Mouse (Mus musculus) frontal cortex, adult (tissue): Measurements from ENCODE around the gene Ezr.
"Not testable (repeated sequence)": the region's sequence is repeated elsewhere in the genome, so short reads cannot be mapped to it uniquely, and the experiment has no call there.

Source experiments
- ATAC-seq: cut with Nextera tagmentation; 2 replicates; pipeline ENCODE4 v1.9.2; 2017; ENCODE audit warnings: mild to moderate bottlenecking, moderate library complexity, mixed read lengths; ENCODE audit not compliant: low TSS enrichment

Gene Ezr

DNA sequence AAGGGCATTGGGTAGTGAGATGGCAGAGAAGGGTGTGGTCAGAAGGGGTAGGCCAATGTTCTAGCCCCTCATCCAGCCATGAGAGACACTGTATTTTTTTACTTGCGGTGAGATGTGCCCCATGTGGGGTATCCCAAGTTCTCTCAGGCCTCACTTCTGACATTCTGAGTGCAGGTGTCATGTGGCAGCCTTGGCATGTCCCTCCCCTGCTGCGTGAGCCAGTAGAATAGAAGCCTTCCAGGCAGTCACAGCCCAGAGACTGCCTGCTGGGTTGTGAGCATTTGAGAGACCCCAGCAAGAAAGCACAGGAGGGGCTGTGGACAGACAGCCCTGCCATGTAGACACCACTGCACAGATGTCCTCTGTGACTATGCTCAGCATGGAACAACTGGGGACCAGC, 74.4 kb downstream of the Ezr start:
- ATAC-seq, result not testable (repeated sequence)

DNA sequence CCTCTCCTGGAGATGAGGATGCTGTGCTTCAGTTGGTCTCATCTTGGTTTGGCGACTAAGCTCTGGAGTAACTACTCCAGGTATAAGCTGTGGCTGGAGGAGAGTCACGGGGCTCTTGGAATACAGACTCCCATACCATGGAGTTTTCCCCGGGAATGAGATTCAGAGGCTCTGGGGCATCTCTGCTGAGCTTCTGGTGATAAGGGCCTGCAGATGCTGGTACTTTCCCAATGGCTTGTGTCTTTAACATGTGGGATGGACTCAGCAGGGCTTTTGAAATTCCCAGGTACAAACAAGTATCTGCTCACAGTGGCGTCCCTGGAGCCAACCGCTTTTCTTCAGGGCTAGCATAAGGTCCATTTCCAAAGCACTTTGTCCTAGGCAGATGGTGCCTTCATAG, 75.2 kb downstream of the Ezr start:
- not testable (repeated sequence) for ATAC-seq

GRCm38 (mm10) chr17:6706448-6706847, 76.1 kb downstream of the Ezr start:
- ATAC-seq, result not testable (repeated sequence)

DNA sequence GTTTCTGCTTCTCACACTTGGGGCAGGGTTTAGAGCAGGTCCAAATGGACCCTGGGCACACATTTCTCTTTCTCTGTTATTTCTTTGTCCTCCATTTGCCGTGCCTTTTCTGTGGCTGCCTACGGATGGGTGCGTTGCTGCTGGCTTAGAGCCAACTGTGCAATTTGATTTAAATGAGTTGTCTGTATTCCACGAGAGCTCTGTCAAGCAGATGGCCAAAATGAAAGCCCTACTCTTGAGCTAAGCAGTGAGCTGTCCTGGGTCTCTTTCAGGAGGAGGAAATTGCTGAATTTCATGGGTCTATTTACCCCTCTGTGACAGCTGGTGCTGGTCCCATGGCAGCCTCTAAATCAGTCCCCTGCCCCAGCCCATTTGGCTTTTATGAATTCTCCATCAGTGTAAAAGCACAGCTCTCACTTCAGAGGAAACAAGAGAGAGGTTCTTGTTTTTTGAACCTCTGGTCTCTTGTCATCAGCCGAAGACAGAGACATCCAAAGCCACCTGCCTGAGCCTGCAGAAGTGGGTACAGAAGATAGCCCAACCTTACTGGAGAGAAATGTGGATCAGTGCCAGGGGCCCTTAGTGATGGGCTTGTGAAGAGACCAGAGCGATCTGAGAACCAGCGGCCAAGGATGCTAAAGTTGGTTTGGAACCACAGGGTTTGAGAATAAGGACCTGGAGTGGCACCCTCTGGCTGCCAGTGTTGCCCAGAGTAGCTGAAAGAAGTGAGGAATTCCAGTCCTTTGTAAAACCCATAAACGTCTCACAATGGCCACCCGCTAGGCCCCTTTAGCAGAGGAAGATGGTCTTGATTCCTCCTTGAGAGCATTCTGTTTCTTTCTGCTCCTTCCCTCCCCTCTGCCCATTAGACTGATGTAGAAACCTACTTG, 79.0 kb downstream of the Ezr start:
- not testable (repeated sequence) for ATAC-seq

DNA sequence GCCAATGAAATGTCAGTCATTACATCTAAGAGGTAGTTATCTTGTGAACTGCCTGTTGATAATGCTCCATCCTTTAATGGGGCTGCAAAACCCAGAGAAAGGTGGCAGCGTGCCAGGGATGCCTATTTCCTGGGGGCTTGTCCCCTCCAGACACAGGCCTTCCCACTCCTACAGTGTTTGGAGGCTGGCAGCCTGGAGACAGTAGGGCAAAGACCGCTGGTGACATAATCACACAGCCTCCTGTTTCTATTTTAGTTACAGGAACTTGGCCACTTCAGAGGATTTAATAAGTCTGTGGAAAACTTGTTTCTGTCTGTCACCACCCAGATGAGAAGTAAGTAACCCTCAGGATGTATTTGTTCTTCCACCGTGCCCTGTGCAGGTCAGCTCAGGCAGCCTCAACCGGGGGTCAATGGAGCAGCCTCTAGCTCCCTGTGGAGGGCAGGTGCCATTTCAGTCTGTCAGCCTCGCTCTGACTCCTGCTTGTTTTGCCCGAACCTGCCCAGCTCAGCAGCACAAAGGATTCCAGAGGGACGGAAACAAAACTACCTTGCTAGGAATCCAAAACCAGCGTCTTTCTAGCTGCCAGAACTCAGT, 79.9 kb downstream of the Ezr start:
- ATAC-seq, result not testable (repeated sequence)

- not testable (repeated sequence) for ATAC-seq
Observed at GRCm38 (mm10) chr17:6700077-6700476, 82.5 kb downstream of the Ezr start.

- not testable (repeated sequence) for ATAC-seq
Observed at GRCm38 (mm10) chr17:6699502-6699901, 83.1 kb downstream of the Ezr start.

GRCm38 (mm10) chr17:6697224-6697775, 85.3 kb downstream of the Ezr start:
- peak; percentile 77 for ATAC-seq

DNA sequence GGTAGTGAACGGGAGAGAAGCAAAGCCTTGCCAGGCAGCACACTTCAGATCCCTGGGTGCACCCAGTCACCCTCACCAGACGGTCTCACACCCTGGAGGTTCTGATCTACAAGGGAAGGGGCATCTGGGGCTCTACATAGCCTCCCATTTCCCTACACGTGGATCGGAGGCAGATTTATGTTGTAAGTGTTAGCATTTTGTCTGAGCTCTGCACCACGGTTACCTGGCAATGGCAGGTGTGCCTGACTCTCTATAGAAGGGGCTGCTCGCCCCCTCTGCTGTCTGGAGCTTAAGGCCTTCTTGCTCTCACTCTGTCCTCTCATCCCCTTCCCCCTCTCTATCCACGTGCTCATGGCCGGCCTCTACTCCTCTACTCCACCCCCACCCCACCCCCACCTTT, 86.1 kb downstream of the Ezr start:
- not testable (repeated sequence) for ATAC-seq

DNA sequence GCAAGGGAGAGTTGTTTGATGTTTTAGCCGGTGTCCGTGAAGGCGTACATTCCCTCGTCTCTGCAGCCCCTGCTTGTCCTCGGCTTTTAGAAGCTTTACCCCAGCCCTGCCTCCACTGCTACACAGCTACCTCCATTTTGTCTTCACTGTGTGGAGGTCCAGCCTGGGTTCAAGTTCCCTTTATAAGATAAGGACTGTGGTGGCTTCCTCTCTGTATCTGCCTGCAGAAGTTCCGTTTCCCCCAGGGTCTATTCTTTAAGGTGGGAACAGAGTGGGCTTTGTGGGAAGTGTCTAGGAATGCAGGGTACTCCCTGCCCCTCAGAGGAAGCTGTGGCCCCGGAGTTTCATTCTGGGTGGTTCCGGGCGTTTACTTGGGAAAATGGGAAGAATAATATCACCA, 86.9 kb downstream of the Ezr start:
- ATAC-seq, result not testable (repeated sequence)

DNA sequence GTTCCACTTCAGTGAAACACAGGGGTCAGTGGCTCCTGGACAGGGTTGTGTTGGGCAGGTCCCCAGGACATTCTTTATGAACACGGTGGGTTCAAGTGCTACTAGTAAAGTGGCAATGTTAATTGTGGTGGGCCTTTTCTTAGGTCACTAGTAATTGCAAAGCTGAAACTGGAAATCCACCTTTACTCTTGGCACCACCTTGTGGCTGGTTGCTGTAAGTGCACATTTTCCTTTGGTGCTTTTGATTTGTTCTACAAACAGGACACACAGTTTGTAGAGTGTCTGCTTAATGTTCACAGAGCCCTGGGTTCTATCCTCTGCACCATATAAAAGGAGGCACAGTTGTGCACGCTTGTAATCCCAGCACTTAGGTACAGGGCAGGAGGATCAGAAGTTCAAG, 91.0 kb downstream of the Ezr start:
- not testable (repeated sequence) for ATAC-seq

- not testable (repeated sequence) for ATAC-seq
Observed at GRCm38 (mm10) chr17:6689344-6689743, 93.2 kb downstream of the Ezr start.
